Mouse (Mus musculus) MEL (cell line): ENCODE measurements around the gene Zfp821. TPM values are rescaled to one million over a fixed set of nuclear protein-coding genes. Genes with fewer than 3 reads are reported as not detected.

Experiments
- DNase-seq: peaks from one replicate; pipeline ENCODE4 v3.0.0; 2011; ENCODE audit warnings: low read depth, low spot score
- H3K27ac ChIP-seq: 2 replicates; pipeline ENCODE4 v1.5.1; 2012; ENCODE audit warnings: low read depth, mild to moderate bottlenecking, control low read depth, low read length, moderate library complexity; ENCODE audit not compliant: control insufficient read depth
- H3K27me3 ChIP-seq, 2 experiments: fragments of 150-350 bp in 1 of 2; sonication (generic) in 1 of 2; 2 replicates each; pipeline ENCODE4 v1.6.1; 2012; ENCODE audit warnings: low read length in 2 of 2, mild to moderate bottlenecking in 2 of 2, improper control_type of control experiment in 1 of 2, moderate library complexity in 1 of 2; ENCODE audit not compliant: insufficient read depth in 2 of 2, control insufficient read depth in 1 of 2
- H3K36me3 ChIP-seq, 2 experiments: 2 replicates each; pipeline ENCODE4 v1.6.1; 2012 to 2014; ENCODE audit warnings: low read length in 2 of 2, improper control_type of control experiment in 1 of 2, inconsistent platforms in 1 of 2, mild to moderate bottlenecking in 1 of 2; ENCODE audit not compliant: insufficient read depth in 2 of 2, control insufficient read depth in 1 of 2
- H3K4me1 ChIP-seq, 2 experiments: fragments of 150-350 bp in 1 of 2; sonication (generic) in 1 of 2; 2 replicates each; pipeline ENCODE4 v1.6.1; 2012; ENCODE audit warnings: low read length in 2 of 2, improper control_type of control experiment in 1 of 2, mild to moderate bottlenecking in 1 of 2; ENCODE audit not compliant: insufficient read depth in 2 of 2, control insufficient read depth in 1 of 2
- H3K4me3 ChIP-seq, 2 experiments: fragments of 150-350 bp in 1 of 2; sonication (generic) in 1 of 2; 2 replicates each; pipeline ENCODE4 v1.5.1; 2012; ENCODE audit warnings: low read depth in 2 of 2, low read length in 2 of 2, mild to moderate bottlenecking in 2 of 2, moderate library complexity in 2 of 2, control low read depth in 1 of 2, improper control_type of control experiment in 1 of 2; ENCODE audit not compliant: control insufficient read depth in 1 of 2, insufficient read depth in 1 of 2
- H3K79me2 ChIP-seq: 2 replicates; pipeline ENCODE4 v1.6.1; 2012; ENCODE audit warnings: mild to moderate bottlenecking, low read length, moderate library complexity; ENCODE audit not compliant: control insufficient read depth, poor library complexity, insufficient read depth
- H3K9ac ChIP-seq: 2 replicates; pipeline ENCODE4 v1.6.1; 2012; ENCODE audit warnings: low read depth, mild to moderate bottlenecking, control low read depth, low read length, moderate library complexity; ENCODE audit not compliant: control insufficient read depth, poor library complexity, severe bottlenecking
- H3K9me3 ChIP-seq: fragments of 150-350 bp; sonication (generic); replicated peaks from 2 replicates; pipeline ENCODE4 v1.6.1; 2012; ENCODE audit warnings: mild to moderate bottlenecking, low read length, improper control_type of control experiment, moderate library complexity; ENCODE audit not compliant: insufficient read depth
- BHLHE40 ChIP-seq: IDR thresholded peaks from 2 replicates; pipeline ENCODE4 v1.6.1; 2012; ENCODE audit warnings: low read depth, mild to moderate bottlenecking, inconsistent platforms, low read length, improper control_type of control experiment, borderline replicate concordance
- CHD2 ChIP-seq: IDR thresholded peaks from 2 replicates; pipeline ENCODE4 v1.6.1; 2011; ENCODE audit warnings: low read length, improper control_type of control experiment
- E2F4 ChIP-seq: IDR thresholded peaks from 2 replicates; pipeline ENCODE4 v1.6.1; 2011; ENCODE audit warnings: low read depth, low read length, improper control_type of control experiment, borderline replicate concordance
- ETS1 ChIP-seq: IDR thresholded peaks from 2 replicates; pipeline ENCODE4 v1.6.1; 2012; ENCODE audit warnings: low read depth, mild to moderate bottlenecking, inconsistent platforms, low read length, improper control_type of control experiment, moderate library complexity
- GABPA ChIP-seq: IDR thresholded peaks from 2 replicates; pipeline ENCODE4 v1.6.1; 2012; ENCODE audit warnings: low read depth, mild to moderate bottlenecking, inconsistent platforms, low read length, improper control_type of control experiment, moderate library complexity
- GATA1 ChIP-seq: IDR thresholded peaks from 2 replicates; pipeline ENCODE4 v1.6.1; 2011; ENCODE audit warnings: low read depth, low read length, improper control_type of control experiment
- JUND ChIP-seq: IDR thresholded peaks from 2 replicates; pipeline ENCODE4 v1.6.1; 2011; ENCODE audit warnings: low read depth, mild to moderate bottlenecking, improper control_type of control experiment, low read length
- MAFK ChIP-seq: IDR thresholded peaks from 2 replicates; pipeline ENCODE4 v1.6.1; 2011; ENCODE audit warnings: low read depth, mild to moderate bottlenecking, low read length, improper control_type of control experiment, borderline replicate concordance
- MAX ChIP-seq: IDR thresholded peaks from 2 replicates; pipeline ENCODE4 v1.6.1; 2011; ENCODE audit warnings: low read length, improper control_type of control experiment
- MAZ ChIP-seq: IDR thresholded peaks from 2 replicates; pipeline ENCODE4 v1.6.1; 2012; ENCODE audit warnings: low read depth, mild to moderate bottlenecking, inconsistent platforms, low read length, improper control_type of control experiment
- MEF2A ChIP-seq: IDR thresholded peaks from 2 replicates; pipeline ENCODE4 v1.6.1; 2014; ENCODE audit warnings: low read depth, mild to moderate bottlenecking, inconsistent platforms, low read length, improper control_type of control experiment; ENCODE audit not compliant: poor library complexity, insufficient replicate concordance, severe bottlenecking; ENCODE audit errors: extremely low read depth
- MYC ChIP-seq: IDR thresholded peaks from 2 replicates; pipeline ENCODE4 v1.6.1; 2011; ENCODE audit warnings: low read depth, mild to moderate bottlenecking, low read length, improper control_type of control experiment, moderate library complexity
- NELFE ChIP-seq: IDR thresholded peaks from 2 replicates; pipeline ENCODE4 v1.6.1; 2011; ENCODE audit warnings: low read depth, low read length, improper control_type of control experiment
- POLR2AphosphoS5 ChIP-seq: IDR thresholded peaks from 2 replicates; pipeline ENCODE4 v1.6.1; 2012; ENCODE audit warnings: low read depth, borderline replicate concordance, mild to moderate bottlenecking, inconsistent platforms, low read length, moderate library complexity, mixed read lengths
- RAD21 ChIP-seq: IDR thresholded peaks from 2 replicates; pipeline ENCODE4 v1.6.1; 2011; ENCODE audit warnings: mild to moderate bottlenecking, low read depth, low read length, improper control_type of control experiment
- RCOR1 ChIP-seq: IDR thresholded peaks from 2 replicates; pipeline ENCODE4 v1.6.1; 2012; ENCODE audit warnings: low read depth, mild to moderate bottlenecking, inconsistent platforms, low read length, improper control_type of control experiment
- SIN3A ChIP-seq: IDR thresholded peaks from 2 replicates; pipeline ENCODE4 v1.6.1; 2012; ENCODE audit warnings: low read length, improper control_type of control experiment, inconsistent platforms
- SMC3 ChIP-seq: IDR thresholded peaks from 2 replicates; pipeline ENCODE4 v1.6.1; 2011; ENCODE audit warnings: low read depth, low read length, improper control_type of control experiment
- TAL1 ChIP-seq: IDR thresholded peaks from 2 replicates; pipeline ENCODE4 v1.6.1; 2012; ENCODE audit warnings: mild to moderate bottlenecking, inconsistent platforms, low read length, moderate library complexity, mixed read lengths
- TBP ChIP-seq: IDR thresholded peaks from 2 replicates; pipeline ENCODE4 v1.8.0; 2011; ENCODE audit warnings: low read depth, low read length, improper control_type of control experiment
- UBTF ChIP-seq: IDR thresholded peaks from 2 replicates; pipeline ENCODE4 v1.6.1; 2012; ENCODE audit warnings: low read depth, mild to moderate bottlenecking, inconsistent platforms, low read length, improper control_type of control experiment, moderate library complexity, borderline replicate concordance; ENCODE audit not compliant: insufficient read depth
- ZC3H11A ChIP-seq: IDR thresholded peaks from 2 replicates; pipeline ENCODE4 v1.6.1; 2012; ENCODE audit warnings: low read depth, mild to moderate bottlenecking, inconsistent platforms, low read length, improper control_type of control experiment
- ZNF384 ChIP-seq: IDR thresholded peaks from 2 replicates; pipeline ENCODE4 v1.6.1; 2012; ENCODE audit warnings: low read depth, mild to moderate bottlenecking, inconsistent platforms, low read length, improper control_type of control experiment
- polyA plus RNA-seq, 2 experiments: library from polyadenylated mRNA; stranded (reverse) in 1 of 2; unstranded in 1 of 2; fragments of >175 nt in 1 of 2; fragments of >200 nt in 1 of 2; gene quantifications; 2 replicates each; pipeline versions ENCODE4 v1.2.1 to v1.2.4; 2012; ENCODE audit warnings: low replicate concordance in 2 of 2, low read depth in 1 of 2; ENCODE audit not compliant: insufficient read length in 2 of 2, insufficient read depth in 1 of 2, missing spikeins in 1 of 2
- total RNA-seq: library from RNA; depleted of rRNA; stranded (reverse); fragments of 300-350 nt; gene quantifications from 2 replicates; pipeline ENCODE4 v1.2.3, GENCODE M21; 2012

Gene Zfp821
- total and polyA plus RNA-seq, 3 experiments, result 5.2 to 10.1 TPM; not detected in 1

GRCm38 (mm10) chr8:109666616-109667015, 38.7 kb upstream of the Zfp821 start:
- Histone ChIP-seq H3K36me3 (peaks cover 0 to 3% of the 10 kb centered on the region in 2 experiments; a peak in 2 of 4 replicates), H3K9me3 (no peaks in the 10 kb centered on the region), H3K9ac (no peak overlapping the region), H3K4me3 (no peak overlapping the region), H3K27me3 (no peaks in the 10 kb centered on the region), H3K4me1 (no peaks in the 10 kb centered on the region), H3K79me2 (no peaks in the 10 kb centered on the region), H3K27ac (no peak overlapping the region)
- TF ChIP-seq ZNF384 (no peak), E2F4 (no peak), BHLHE40 (no peak), SMC3 (no peak), ETS1 (no peak), UBTF (no peak), MAZ (no peak), GATA1 (no peak), TBP (no peak), CHD2 (no peak), SIN3A (no peak), MYC (no peak), MEF2A (no peak), MAFK (no peak), ZC3H11A (no peak), MAX (no peak)
- DNase-seq, result no peak

DNA sequence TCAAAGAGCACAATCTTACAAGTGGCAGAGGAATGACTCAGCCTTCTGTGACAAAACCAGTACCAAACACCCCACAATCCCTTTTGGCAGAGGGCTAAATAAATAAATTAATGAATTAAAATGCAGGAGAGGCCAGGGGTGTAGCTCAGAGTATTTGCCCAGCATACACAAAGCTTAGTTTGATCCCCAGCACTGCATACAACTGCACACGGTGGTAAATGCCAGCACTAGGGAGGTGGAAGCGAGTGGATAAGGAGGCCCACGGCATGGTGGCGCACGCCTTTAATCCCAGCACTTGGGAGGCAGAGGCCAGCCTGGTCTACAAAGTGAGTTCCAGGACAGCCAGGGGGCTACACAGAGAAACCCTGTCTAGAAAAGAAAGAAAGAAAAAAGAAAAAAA, 32.7 kb upstream of the Zfp821 start:
- Histone ChIP-seq H3K27ac (no peak overlapping the region), H3K79me2 (no peaks in the 10 kb centered on the region), H3K27me3 (no peaks in the 10 kb centered on the region), H3K36me3 (peaks cover 0 to 30% of the 10 kb centered on the region in 2 experiments; a peak in 2 of 4 replicates), H3K9ac (no peak overlapping the region), H3K4me1 (no peaks in the 10 kb centered on the region), H3K9me3 (no peaks in the 10 kb centered on the region), H3K4me3 (no peak overlapping the region)
- DNase-seq, result no peak
- no peak for TF ChIP-seq ETS1
- no peak for TF ChIP-seq RAD21
- TF ChIP-seq POLR2AphosphoS5, result no peak
- no peak for TF ChIP-seq RCOR1
- no peak for TF ChIP-seq GABPA
- no peak for TF ChIP-seq JUND
- no peak for TF ChIP-seq TAL1
- TF ChIP-seq NELFE, result no peak
